Mouse (Mus musculus): ENCODE measurements around the gene Xrn2. TPM values are rescaled to one million over a fixed set of nuclear protein-coding genes. Genes with fewer than 3 reads are reported as not detected.

The Xrn2 gene
- polyA plus RNA-seq, 1 experiment, result 46.2 TPM

- no peak overlapping the region for H3K4me3 ChIP-seq (ENCODE audit: insufficient read depth, poor library complexity, severe bottlenecking)
These were observed 10.3 kb downstream of the Xrn2 start for GRCm38 (mm10) chr2:147023067-147023466.

GRCm38 (mm10) chr2:147023560-147023959 is 10.8 kb downstream of the Xrn2 start:
- Histone ChIP-seq H3ac (ENCODE audit: control insufficient read depth, insufficient read length, low read depth) (no peak overlapping the region), H3K4me3 (ENCODE audit: insufficient read depth, poor library complexity, severe bottlenecking) (no peak overlapping the region), H3K27me3 (ENCODE audit: control insufficient read depth, insufficient read depth, insufficient read length) (no peaks in the 10 kb centered on the region), H3K36me3 (ENCODE audit: control insufficient read depth, insufficient read depth) (peaks cover 46% of the 10 kb centered on the region), H3K79me2 (ENCODE audit: control insufficient read depth, insufficient read depth) (peaks cover 78% of the 10 kb centered on the region), H3K79me3 (ENCODE audit: low read depth) (peaks cover 73% of the 10 kb centered on the region)
- TF ChIP-seq CTCF (IDR thresholded peaks at IDR 0.05; ENCODE audit: control insufficient read depth, insufficient read depth, insufficient read length) (no peak), MYOG (IDR thresholded peaks at IDR 0.05; ENCODE audit: control insufficient read depth, extremely low read depth, insufficient read length) (no peak), FOSL1 (IDR thresholded peaks at IDR 0.05; ENCODE audit: insufficient read depth, low read length, poor library complexity, severe bottlenecking) (no peak), MAX (IDR thresholded peaks at IDR 0.05) (no peak), USF1 (IDR thresholded peaks at IDR 0.05; ENCODE audit: low read depth) (no peak), CEBPB (IDR thresholded peaks at IDR 0.05; ENCODE audit: low read depth) (no peak), MYOD1 (IDR thresholded peaks at IDR 0.05; ENCODE audit: control insufficient read depth, insufficient read length, low read depth) (no peak)

More at GRCm38 (mm10) chr2:147023067-147023466, 10.3 kb downstream of the Xrn2 start:
- Histone ChIP-seq H3K36me3 (ENCODE audit: control insufficient read depth, insufficient read depth) (peaks cover 41% of the 10 kb centered on the region), H3K27me3 (ENCODE audit: control insufficient read depth, insufficient read depth, insufficient read length) (no peaks in the 10 kb centered on the region), H3ac (ENCODE audit: control insufficient read depth, insufficient read length, low read depth) (no peak overlapping the region), H3K79me2 (ENCODE audit: control insufficient read depth, insufficient read depth) (peaks cover 83% of the 10 kb centered on the region), H3K79me3 (ENCODE audit: low read depth) (peaks cover 78% of the 10 kb centered on the region)
- TF ChIP-seq CTCF (IDR thresholded peaks at IDR 0.05; ENCODE audit: control insufficient read depth, insufficient read depth, insufficient read length) (no peak), FOSL1 (IDR thresholded peaks at IDR 0.05; ENCODE audit: insufficient read depth, low read length, poor library complexity, severe bottlenecking) (no peak), MYOG (IDR thresholded peaks at IDR 0.05; ENCODE audit: control insufficient read depth, extremely low read depth, insufficient read length) (no peak), CEBPB (IDR thresholded peaks at IDR 0.05; ENCODE audit: low read depth) (no peak), USF1 (IDR thresholded peaks at IDR 0.05; ENCODE audit: low read depth) (no peak), MYOD1 (IDR thresholded peaks at IDR 0.05; ENCODE audit: control insufficient read depth, insufficient read length, low read depth) (no peak), MAX (IDR thresholded peaks at IDR 0.05) (no peak)

DNA sequence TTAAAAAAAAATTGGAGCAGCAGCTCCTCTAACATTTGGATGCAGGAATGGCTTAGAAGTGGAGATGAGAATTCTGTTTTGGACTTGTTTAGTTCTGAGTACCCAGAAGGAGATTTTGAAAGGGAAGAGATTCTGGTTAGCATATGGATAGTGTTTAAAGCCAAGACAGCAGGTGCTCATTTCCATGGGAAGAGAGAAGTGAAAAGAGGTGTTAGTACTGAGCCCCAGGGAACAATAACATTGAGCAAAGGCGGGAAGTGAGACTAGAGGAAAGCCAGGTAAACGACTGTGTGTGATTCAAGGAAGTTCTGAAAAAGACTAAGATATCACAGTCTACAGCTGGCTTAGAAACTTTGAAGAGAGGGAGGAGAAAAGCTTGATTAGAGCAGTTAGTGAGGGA is 20.3 kb downstream of the Xrn2 start:
- no peak for TF ChIP-seq CTCF (IDR thresholded peaks at IDR 0.05; ENCODE audit: control insufficient read depth, insufficient read depth, insufficient read length)
- Histone ChIP-seq H3K79me2 (ENCODE audit: control insufficient read depth, insufficient read depth) (peaks cover 14% of the 10 kb centered on the region), H3K36me3 (ENCODE audit: control insufficient read depth, insufficient read depth) (peaks cover 92% of the 10 kb centered on the region), H3K4me3 (ENCODE audit: insufficient read depth, poor library complexity, severe bottlenecking) (no peak overlapping the region), H3ac (ENCODE audit: control insufficient read depth, insufficient read length, low read depth) (no peak overlapping the region), H3K27me3 (ENCODE audit: control insufficient read depth, insufficient read depth, insufficient read length) (no peaks in the 10 kb centered on the region), H3K79me3 (ENCODE audit: low read depth) (no peaks in the 10 kb centered on the region)

- TF ChIP-seq MYOG (IDR thresholded peaks at IDR 0.05; ENCODE audit: control insufficient read depth, extremely low read depth, insufficient read length) (no peak), CEBPB (IDR thresholded peaks at IDR 0.05; ENCODE audit: low read depth) (no peak), CTCF (IDR thresholded peaks at IDR 0.05; ENCODE audit: control insufficient read depth, insufficient read depth, insufficient read length) (no peak), MYOD1 (IDR thresholded peaks at IDR 0.05; ENCODE audit: control insufficient read depth, insufficient read length, low read depth) (no peak), FOSL1 (IDR thresholded peaks at IDR 0.05; ENCODE audit: insufficient read depth, low read length, poor library complexity, severe bottlenecking) (no peak), USF1 (IDR thresholded peaks at IDR 0.05; ENCODE audit: low read depth) (no peak), MAX (IDR thresholded peaks at IDR 0.05) (no peak)
- Histone ChIP-seq H3K27me3 (ENCODE audit: control insufficient read depth, insufficient read depth, insufficient read length) (no peaks in the 10 kb centered on the region), H3ac (ENCODE audit: control insufficient read depth, insufficient read length, low read depth) (no peak overlapping the region), H3K79me3 (ENCODE audit: low read depth) (no peaks in the 10 kb centered on the region), H3K36me3 (ENCODE audit: control insufficient read depth, insufficient read depth) (peaks cover 89% of the 10 kb centered on the region), H3K4me3 (ENCODE audit: insufficient read depth, poor library complexity, severe bottlenecking) (no peak overlapping the region), H3K79me2 (ENCODE audit: control insufficient read depth, insufficient read depth) (peaks cover 14% of the 10 kb centered on the region)
These were observed 23.1 kb downstream of the Xrn2 start for GRCm38 (mm10) chr2:147035864-147036263.

GRCm38 (mm10) chr2:147047051-147047450 is 34.3 kb downstream of the Xrn2 start:
- H3K36me3 ChIP-seq (ENCODE audit: control insufficient read depth, insufficient read depth), result peaks cover 93% of the 10 kb centered on the region
- no peaks in the 10 kb centered on the region for H3K27me3 ChIP-seq (ENCODE audit: control insufficient read depth, insufficient read depth, insufficient read length)
- H3K79me3 ChIP-seq (ENCODE audit: low read depth), result peaks cover 1% of the 10 kb centered on the region
- no peak overlapping the region for H3ac ChIP-seq (ENCODE audit: control insufficient read depth, insufficient read length, low read depth)
- no peak overlapping the region for H3K4me3 ChIP-seq (ENCODE audit: insufficient read depth, poor library complexity, severe bottlenecking)
- H3K79me2 ChIP-seq (ENCODE audit: control insufficient read depth, insufficient read depth), result no peaks in the 10 kb centered on the region
- TF ChIP-seq MYOG (IDR thresholded peaks at IDR 0.05; ENCODE audit: control insufficient read depth, extremely low read depth, insufficient read length) (no peak), MYOD1 (IDR thresholded peaks at IDR 0.05; ENCODE audit: control insufficient read depth, insufficient read length, low read depth) (no peak), MAX (IDR thresholded peaks at IDR 0.05) (no peak), USF1 (IDR thresholded peaks at IDR 0.05; ENCODE audit: low read depth) (no peak), CTCF (IDR thresholded peaks at IDR 0.05; ENCODE audit: control insufficient read depth, insufficient read depth, insufficient read length) (no peak), FOSL1 (IDR thresholded peaks at IDR 0.05; ENCODE audit: insufficient read depth, low read length, poor library complexity, severe bottlenecking) (no peak), CEBPB (IDR thresholded peaks at IDR 0.05; ENCODE audit: low read depth) (no peak)

- TF ChIP-seq FOSL1 (IDR thresholded peaks at IDR 0.05; ENCODE audit: insufficient read depth, low read length, poor library complexity, severe bottlenecking), result no peak
- TF ChIP-seq MYOG (IDR thresholded peaks at IDR 0.05; ENCODE audit: control insufficient read depth, extremely low read depth, insufficient read length), result no peak
- TF ChIP-seq CEBPB (IDR thresholded peaks at IDR 0.05; ENCODE audit: low read depth), result no peak
- TF ChIP-seq USF1 (IDR thresholded peaks at IDR 0.05; ENCODE audit: low read depth), result no peak
- no peak for TF ChIP-seq CTCF (IDR thresholded peaks at IDR 0.05; ENCODE audit: control insufficient read depth, insufficient read depth, insufficient read length)
- no peak for TF ChIP-seq MYOD1 (IDR thresholded peaks at IDR 0.05; ENCODE audit: control insufficient read depth, insufficient read length, low read depth)
- TF ChIP-seq MAX (IDR thresholded peaks at IDR 0.05), result no peak
- Histone ChIP-seq H3K36me3 (ENCODE audit: control insufficient read depth, insufficient read depth) (peaks cover 85% of the 10 kb centered on the region), H3K79me3 (ENCODE audit: low read depth) (peaks cover 6% of the 10 kb centered on the region), H3K79me2 (ENCODE audit: control insufficient read depth, insufficient read depth) (peaks cover 23% of the 10 kb centered on the region), H3K4me3 (ENCODE audit: insufficient read depth, poor library complexity, severe bottlenecking) (no peak overlapping the region), H3ac (ENCODE audit: control insufficient read depth, insufficient read length, low read depth) (no peak overlapping the region), H3K27me3 (ENCODE audit: control insufficient read depth, insufficient read depth, insufficient read length) (no peaks in the 10 kb centered on the region)
These were observed 40.6 kb downstream of the Xrn2 start for GRCm38 (mm10) chr2:147053229-147053892.
